Mouse (Mus musculus) CH12.LX (cell line): Measurements from ENCODE around the gene Apol7a. TPM values are rescaled to one million over a fixed set of nuclear protein-coding genes. Genes with fewer than 3 reads are reported as not detected.

ENCODE experiments used
- DNase-seq: peaks from one replicate; pipeline ENCODE4 v3.0.0-alpha.2; 2013; ENCODE audit errors: extremely low read depth
- H3K27ac ChIP-seq: 2 replicates; pipeline ENCODE4 v1.5.1; 2012; ENCODE audit warnings: low read depth, mild to moderate bottlenecking, control low read depth, moderate library complexity; ENCODE audit not compliant: insufficient read depth
- H3K27me3 ChIP-seq: replicated peaks from 2 replicates; pipeline ENCODE3; 2012; ENCODE audit warnings: inconsistent platforms
- H3K36me3 ChIP-seq, 2 experiments: replicated peaks in 1 of 2; 2 replicates each; pipeline versions ENCODE3 to v1.6.1; 2012; ENCODE audit warnings: inconsistent platforms in 1 of 2, low read length in 1 of 2, mild to moderate bottlenecking in 1 of 2, mixed read lengths in 1 of 2, moderate library complexity in 1 of 2; ENCODE audit not compliant: control insufficient read depth in 1 of 2, insufficient read depth in 1 of 2
- H3K4me1 ChIP-seq, 2 experiments: 2 replicates each; pipeline ENCODE4 v1.6.1; 2012; ENCODE audit warnings: inconsistent platforms in 1 of 2, moderate library complexity in 1 of 2; ENCODE audit not compliant: insufficient read depth in 2 of 2, control insufficient read depth in 1 of 2
- H3K4me2 ChIP-seq: 2 replicates; pipeline ENCODE4 v1.6.1; 2012; ENCODE audit warnings: low read depth, mild to moderate bottlenecking, control low read depth; ENCODE audit not compliant: poor library complexity, insufficient read depth, severe bottlenecking
- H3K4me3 ChIP-seq, 3 experiments: fragments of 150-350 bp in 1 of 3; sonication (generic) in 1 of 3; replicated peaks in 1 of 3; 2 replicates each; pipeline versions ENCODE3 to v1.5.1; 2011 to 2012; ENCODE audit warnings: low read depth in 2 of 3, low read length in 2 of 3, mild to moderate bottlenecking in 2 of 3, moderate library complexity in 2 of 3, control low read depth in 1 of 3, improper control_type of control experiment in 1 of 3, inconsistent platforms in 1 of 3, mixed read lengths in 1 of 3; ENCODE audit not compliant: poor library complexity in 1 of 3
- H3K79me2 ChIP-seq: replicated peaks from 2 replicates; pipeline ENCODE4 v1.6.1; 2012; ENCODE audit warnings: mild to moderate bottlenecking, moderate library complexity; ENCODE audit not compliant: control insufficient read depth, poor library complexity, insufficient read depth, severe bottlenecking; ENCODE audit errors: extremely low read depth
- H3K9ac ChIP-seq: 2 replicates; pipeline ENCODE4 v1.6.1; 2012; ENCODE audit warnings: low read depth, mild to moderate bottlenecking, control low read depth, moderate library complexity; ENCODE audit not compliant: insufficient read depth
- H3K9me3 ChIP-seq: replicated peaks from 2 replicates; pipeline ENCODE3; 2012; ENCODE audit warnings: low read length, inconsistent platforms, mixed read lengths
- CHD1 ChIP-seq: IDR thresholded peaks from 2 replicates; pipeline ENCODE4 v1.6.1; 2012; ENCODE audit warnings: low read depth, low read length, improper control_type of control experiment, inconsistent platforms
- CTCF ChIP-seq, 2 experiments: IDR thresholded peaks in 1 of 2; conservative IDR thresholded peaks in 1 of 2; 2 replicates each; pipeline ENCODE4 v1.5.1; 2011 to 2012; ENCODE audit warnings: low read depth in 2 of 2, low read length in 2 of 2, improper control_type of control experiment in 1 of 2, inconsistent platforms in 1 of 2, mild to moderate bottlenecking in 1 of 2, moderate library complexity in 1 of 2
- EP300 ChIP-seq: IDR thresholded peaks from 2 replicates; pipeline ENCODE4 v1.6.1; 2011; ENCODE audit warnings: low read length, improper control_type of control experiment
- GABPA ChIP-seq: IDR thresholded peaks from 2 replicates; pipeline ENCODE4 v1.6.1; 2012; ENCODE audit warnings: low read depth, low read length, improper control_type of control experiment, inconsistent platforms; ENCODE audit not compliant: insufficient replicate concordance
- HCFC1 ChIP-seq: IDR thresholded peaks from 2 replicates; pipeline ENCODE4 v1.6.1; 2012; ENCODE audit warnings: low read depth, mild to moderate bottlenecking, inconsistent platforms, low read length, improper control_type of control experiment
- IRF4 ChIP-seq: IDR thresholded peaks from 2 replicates; pipeline ENCODE4 v1.6.1; 2014; ENCODE audit warnings: low read depth, mild to moderate bottlenecking, inconsistent platforms, low read length, improper control_type of control experiment
- JUND ChIP-seq: conservative IDR thresholded peaks from 2 replicates; pipeline ENCODE4 v1.6.1; 2011; ENCODE audit warnings: low read depth, low read length, improper control_type of control experiment
- MAFK ChIP-seq: IDR thresholded peaks from 2 replicates; pipeline ENCODE4 v1.6.1; 2011; ENCODE audit warnings: low read length, improper control_type of control experiment; ENCODE audit not compliant: insufficient replicate concordance
- MAX ChIP-seq: IDR thresholded peaks from 2 replicates; pipeline ENCODE4 v1.6.1; 2011; ENCODE audit warnings: low read length, improper control_type of control experiment
- MAZ ChIP-seq: IDR thresholded peaks from 2 replicates; pipeline ENCODE4 v1.6.1; 2012; ENCODE audit warnings: low read depth, mild to moderate bottlenecking, inconsistent platforms, low read length, improper control_type of control experiment, moderate library complexity
- MEF2A ChIP-seq: IDR thresholded peaks from 2 replicates; pipeline ENCODE4 v1.6.1; 2014; ENCODE audit warnings: low read depth, mild to moderate bottlenecking, inconsistent platforms, low read length, improper control_type of control experiment, borderline replicate concordance
- NELFE ChIP-seq: IDR thresholded peaks from 2 replicates; pipeline ENCODE4 v1.6.1; 2011; ENCODE audit warnings: low read depth, low read length, improper control_type of control experiment
- PAX5 ChIP-seq: IDR thresholded peaks from 2 replicates; pipeline ENCODE4 v1.6.1; 2012; ENCODE audit warnings: low read length, inconsistent platforms, mixed read lengths
- TCF12 ChIP-seq: IDR thresholded peaks from 2 replicates; pipeline ENCODE4 v1.6.1; 2014; ENCODE audit warnings: low read depth, mild to moderate bottlenecking, inconsistent platforms, low read length, improper control_type of control experiment
- ZC3H11A ChIP-seq: IDR thresholded peaks from 2 replicates; pipeline ENCODE4 v1.6.1; 2012; ENCODE audit warnings: low read depth, mild to moderate bottlenecking, inconsistent platforms, low read length, improper control_type of control experiment
- ZMIZ1 ChIP-seq: IDR thresholded peaks from 2 replicates; pipeline ENCODE4 v1.6.1; 2012; ENCODE audit warnings: low read depth, mild to moderate bottlenecking, inconsistent platforms, low read length, improper control_type of control experiment
- dilution Hi-C: fragments of 300-500 bp; cut with MboI; formaldehyde crosslinking; loops from 2 replicates; pipeline ENCODE4 v1.14.3; 2020; ENCODE audit warnings: low sequenced_read_pairs; ENCODE audit not compliant: extremely low pct_unique_long_range_greater_than_20kb, extremely low pct_ligation_motif_present
- in situ Hi-C: fragments of 300-500 bp; cut with MboI; formaldehyde crosslinking; loops from 3 replicates; pipeline ENCODE4 v1.14.3; 2019; ENCODE audit warnings: low sequenced_read_pairs, low pct_ligation_motif_present, low pct_unique_long_range_greater_than_20kb, mixed read lengths
- polyA plus RNA-seq: library from polyadenylated mRNA; unstranded; fragments of >175 nt; gene quantifications from 2 replicates; pipeline ENCODE4 v1.2.1, GENCODE M21; 2012; ENCODE audit warnings: low read depth; ENCODE audit not compliant: insufficient read length
- total RNA-seq, 2 experiments: library from RNA; depleted of rRNA; stranded (reverse); fragments of 300-350 nt in 1 of 2; fragments of >200 nt in 1 of 2; gene quantifications; 2 replicates each; pipeline ENCODE4 v1.2.3; 2012 to 2014

Apol7a gene
- total and polyA plus RNA-seq, 3 experiments, result not detected

DNA sequence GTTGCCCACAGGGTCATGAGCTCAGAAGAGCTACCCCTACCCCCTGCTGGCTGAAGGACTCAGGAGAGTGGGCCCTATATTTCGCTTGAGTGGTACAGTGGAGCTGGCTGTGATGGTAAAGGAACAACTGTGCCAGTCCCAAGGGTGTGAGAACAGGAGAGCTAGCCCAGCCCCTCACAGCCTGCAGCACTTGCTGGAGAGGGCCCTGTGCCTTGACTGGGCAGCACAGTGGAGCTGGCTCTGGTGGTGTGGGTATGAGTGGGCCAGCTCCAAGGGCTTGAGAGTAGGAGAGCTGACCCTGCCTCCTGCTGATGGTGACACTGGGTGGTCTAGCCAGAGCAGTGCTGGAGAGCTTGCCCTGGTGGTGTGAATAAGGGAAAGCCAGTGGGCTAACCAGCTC is 16.0 kb downstream of the Apol7a start:
- no peaks in the 10 kb centered on the region for H3K4me1 ChIP-seq
- H3K27ac ChIP-seq, result no peak overlapping the region
- in situ Hi-C loops, result no loop called here
- no peaks in the 10 kb centered on the region for H3K79me2 ChIP-seq
- no peak overlapping the region for H3K4me3 ChIP-seq
- dilution Hi-C loops, result no loop called here
- DNase-seq, result no peak
- no peak overlapping the region for H3K4me2 ChIP-seq
- H3K9me3 ChIP-seq, result no peaks in the 10 kb centered on the region
- H3K9ac ChIP-seq, result no peak overlapping the region
- TF ChIP-seq MAFK (no peak), TCF12 (no peak), ZMIZ1 (no peak), ZC3H11A (no peak), GABPA (no peak), MAX (no peak), NELFE (no peak)
- no peaks in the 10 kb centered on the region for H3K36me3 ChIP-seq
- peaks cover 78% of the 10 kb centered on the region for H3K27me3 ChIP-seq

- H3K4me3 ChIP-seq, result no peak overlapping the region
- H3K4me2 ChIP-seq, result no peak overlapping the region
- dilution Hi-C loops (no loop called here), in situ Hi-C loops (no loop called here)
- H3K4me1 ChIP-seq, result no peaks in the 10 kb centered on the region
- H3K9ac ChIP-seq, result no peak overlapping the region
- peaks cover 78% of the 10 kb centered on the region for H3K27me3 ChIP-seq
- H3K36me3 ChIP-seq, result no peaks in the 10 kb centered on the region
- H3K27ac ChIP-seq, result no peak overlapping the region
- H3K79me2 ChIP-seq, result no peaks in the 10 kb centered on the region
- H3K9me3 ChIP-seq, result no peaks in the 10 kb centered on the region
- no peak for TF ChIP-seq MAFK
- TF ChIP-seq PAX5, result no peak
- TF ChIP-seq IRF4, result no peak
- no peak for TF ChIP-seq CHD1
- TF ChIP-seq TCF12, result no peak
- no peak for TF ChIP-seq JUND
- no peak for TF ChIP-seq MEF2A
- no peak for TF ChIP-seq CTCF (conservative IDR thresholded peaks at IDR 0.05 in 1 of 2, IDR thresholded peaks at IDR 0.05 in 1 of 2; ENCODE audit: low read depth in 2 of 2, low read length in 2 of 2)
- TF ChIP-seq NELFE, result no peak
- no peak for TF ChIP-seq EP300
- no peak for TF ChIP-seq MAZ
- TF ChIP-seq HCFC1, result no peak
- TF ChIP-seq, all 38 proteins: peak for 0
- DNase-seq, result no peak
These were observed 16.5 kb downstream of the Apol7a start for GRCm38 (mm10) chr15:77382271-77382850.
